Mouse (Mus musculus): Measurements from ENCODE around the gene Cyfip1. TPM values are rescaled to one million over a fixed set of nuclear protein-coding genes. Genes with fewer than 3 reads are reported as not detected.

Gene Cyfip1
- total and polyA plus RNA-seq, 2 experiments from 2014 or later = 31.8 to 36.3 TPM

DNA sequence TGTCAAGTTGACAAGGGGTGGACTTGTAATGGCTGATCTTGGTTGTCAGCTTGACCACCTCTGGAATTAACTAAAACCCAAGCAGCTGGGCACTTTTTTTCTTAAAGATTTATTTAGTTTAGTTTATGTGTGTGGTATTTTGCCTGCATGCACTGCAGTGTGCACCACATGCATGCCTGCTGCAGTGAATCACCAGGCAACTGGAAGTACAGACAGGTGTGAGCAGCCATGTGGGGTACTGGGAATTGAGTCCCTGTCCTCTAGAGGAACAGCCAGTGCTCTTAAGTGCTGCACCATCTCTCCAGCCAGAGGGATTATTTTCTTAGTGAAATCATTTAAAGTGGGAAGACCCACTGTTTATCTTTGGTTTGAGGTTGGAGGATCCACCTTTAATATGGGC is 23.5 kb downstream of the Cyfip1 start:
- no peak for TF ChIP-seq EP300 (IDR thresholded peaks at IDR 0.05; ENCODE audit: low read depth)
- TF ChIP-seq CTCF (IDR thresholded peaks at IDR 0.05; ENCODE audit: low read depth) = no peak
- ATAC-seq (ENCODE audit: insufficient read depth, low read depth) = no peak
- Histone ChIP-seq H3K9ac (replicated peaks; ENCODE audit: low read depth, low read length) (no peak overlapping the region), H3K4me3 (ENCODE audit: low read depth, low read length) (no peak overlapping the region), H3K27ac (ENCODE audit: low read depth) (no peak overlapping the region), H3K36me3 (replicated peaks; ENCODE audit: control insufficient read depth, insufficient read depth, low read length) (no peaks in the 10 kb centered on the region), H3K9me3 (replicated peaks; ENCODE audit: control insufficient read depth, low read length) (no peaks in the 10 kb centered on the region), H3K4me2 (ENCODE audit: low read depth, low read length) (no peak overlapping the region), H3K27me3 (ENCODE audit: control insufficient read depth, insufficient read depth, low read length) (no peaks in the 10 kb centered on the region), H3K4me1 (ENCODE audit: control insufficient read depth, insufficient read depth) (no peaks in the 10 kb centered on the region; the same call in 1 of the 2 replicates)
- DNase-seq (ENCODE audit: low spot score) = no peak

DNA sequence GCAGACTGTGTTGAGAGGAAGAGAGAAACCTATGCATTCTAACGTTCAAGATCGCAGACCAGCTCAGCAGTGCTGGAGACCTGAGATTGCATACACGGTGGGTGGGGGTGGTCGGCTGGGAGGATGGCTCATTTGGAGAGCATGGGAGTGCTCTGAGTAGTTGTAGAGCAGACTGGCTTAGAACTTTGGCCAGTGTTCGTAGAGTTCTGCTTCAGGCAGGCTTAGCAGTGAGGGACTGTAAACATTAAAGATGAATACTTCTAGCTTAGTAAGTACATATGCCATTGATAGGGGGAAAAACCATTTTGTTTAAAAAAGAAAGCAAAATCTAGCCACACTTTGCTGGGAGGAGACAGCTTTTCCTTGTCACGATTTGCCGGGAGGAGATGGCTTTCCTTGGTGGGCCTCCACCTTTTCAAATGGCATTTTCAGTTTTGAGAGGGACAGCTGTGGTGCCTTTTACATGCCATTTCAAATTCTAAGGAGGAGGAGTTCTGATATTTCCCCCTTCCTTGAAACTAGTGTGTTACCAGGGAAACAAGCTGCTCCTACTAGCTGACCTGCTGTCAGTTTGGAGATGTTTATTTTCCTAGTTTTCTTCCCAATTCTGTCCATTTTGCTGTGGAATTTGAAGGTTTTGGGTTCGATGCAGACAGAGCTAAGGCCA is 24.3 kb downstream of the Cyfip1 start:
- DNase-seq (ENCODE audit: low spot score) (no peak), ATAC-seq (ENCODE audit: insufficient read depth, low read depth) (no peak)
- no peak for TF ChIP-seq EP300 (IDR thresholded peaks at IDR 0.05; ENCODE audit: low read depth)
- no peak for TF ChIP-seq CTCF (IDR thresholded peaks at IDR 0.05; ENCODE audit: low read depth)
- no peaks in the 10 kb centered on the region for H3K36me3 ChIP-seq (replicated peaks; ENCODE audit: control insufficient read depth, insufficient read depth, low read length)
- H3K9me3 ChIP-seq (replicated peaks; ENCODE audit: control insufficient read depth, low read length) = no peaks in the 10 kb centered on the region
- 73% methylated on average over 8 of the region's 8 CpGs for WGBS
- no peaks in the 10 kb centered on the region; the same call in 1 of the 2 replicates for H3K4me1 ChIP-seq (ENCODE audit: control insufficient read depth, insufficient read depth)
- H3K4me2 ChIP-seq (ENCODE audit: low read depth, low read length) = no peak overlapping the region
- no peak overlapping the region for H3K27ac ChIP-seq (ENCODE audit: low read depth)
- no peak overlapping the region for H3K9ac ChIP-seq (replicated peaks; ENCODE audit: low read depth, low read length)
- no peak overlapping the region for H3K4me3 ChIP-seq (ENCODE audit: low read depth, low read length)
- H3K27me3 ChIP-seq (ENCODE audit: control insufficient read depth, insufficient read depth, low read length) = no peaks in the 10 kb centered on the region

DNA sequence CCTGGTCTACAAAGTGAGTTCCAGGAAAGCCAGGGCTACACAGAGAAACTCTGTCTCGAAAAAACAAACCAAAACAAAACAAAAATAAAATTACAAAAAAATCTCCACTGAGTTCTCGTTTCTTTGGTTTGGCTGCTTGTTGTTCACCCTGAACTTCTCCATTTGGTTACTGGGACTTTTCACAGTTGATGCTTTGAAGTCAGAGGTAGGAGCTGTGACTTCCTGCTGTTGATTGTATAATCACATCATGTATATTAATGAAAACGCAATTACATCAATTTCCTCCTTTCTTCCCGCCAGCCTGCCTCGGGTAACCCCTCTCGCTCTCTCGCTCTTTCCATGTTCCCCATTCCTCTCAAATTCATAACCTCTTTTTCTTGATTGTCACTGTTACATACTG is 26.7 kb downstream of the Cyfip1 start:
- no peak for ATAC-seq (ENCODE audit: insufficient read depth, low read depth)
- H3K27me3 ChIP-seq (ENCODE audit: control insufficient read depth, insufficient read depth, low read length) = no peaks in the 10 kb centered on the region
- no peak overlapping the region for H3K4me3 ChIP-seq (ENCODE audit: low read depth, low read length)
- no peak overlapping the region for H3K4me2 ChIP-seq (ENCODE audit: low read depth, low read length)
- TF ChIP-seq CTCF (IDR thresholded peaks at IDR 0.05; ENCODE audit: low read depth) = no peak
- no peak for TF ChIP-seq EP300 (IDR thresholded peaks at IDR 0.05; ENCODE audit: low read depth)
- H3K36me3 ChIP-seq (replicated peaks; ENCODE audit: control insufficient read depth, insufficient read depth, low read length) = peaks cover 6% of the 10 kb centered on the region
- no peak for DNase-seq (ENCODE audit: low spot score)
- no peaks in the 10 kb centered on the region for H3K9me3 ChIP-seq (replicated peaks; ENCODE audit: control insufficient read depth, low read length)
- H3K4me1 ChIP-seq (ENCODE audit: control insufficient read depth, insufficient read depth) = no peaks in the 10 kb centered on the region; the same call in 1 of the 2 replicates
- 83% methylated on average over 7 of the region's 7 CpGs for WGBS
- no peak overlapping the region for H3K9ac ChIP-seq (replicated peaks; ENCODE audit: low read depth, low read length)
- H3K27ac ChIP-seq (ENCODE audit: low read depth) = no peak overlapping the region

- WGBS = 86% methylated on average over 3 of the region's 3 CpGs
- H3K36me3 ChIP-seq (replicated peaks; ENCODE audit: control insufficient read depth, insufficient read depth, low read length) = peaks cover 15% of the 10 kb centered on the region
- ATAC-seq (ENCODE audit: insufficient read depth, low read depth) = no peak
- no peaks in the 10 kb centered on the region for H3K9me3 ChIP-seq (replicated peaks; ENCODE audit: control insufficient read depth, low read length)
- no peak overlapping the region for H3K9ac ChIP-seq (replicated peaks; ENCODE audit: low read depth, low read length)
- no peaks in the 10 kb centered on the region for H3K4me1 ChIP-seq (ENCODE audit: control insufficient read depth, insufficient read depth)
- no peak overlapping the region for H3K4me3 ChIP-seq (ENCODE audit: low read depth, low read length)
- DNase-seq (ENCODE audit: low spot score) = no peak
- TF ChIP-seq EP300 (IDR thresholded peaks at IDR 0.05; ENCODE audit: low read depth) (no peak), CTCF (IDR thresholded peaks at IDR 0.05; ENCODE audit: low read depth) (no peak)
- H3K27ac ChIP-seq (ENCODE audit: low read depth) = no peak overlapping the region
- H3K4me2 ChIP-seq (ENCODE audit: low read depth, low read length) = no peak overlapping the region
- H3K27me3 ChIP-seq (ENCODE audit: control insufficient read depth, insufficient read depth, low read length) = no peaks in the 10 kb centered on the region
Measured at GRCm38 (mm10) chr7:55869220-55869619, 27.7 kb downstream of the Cyfip1 start.

DNA sequence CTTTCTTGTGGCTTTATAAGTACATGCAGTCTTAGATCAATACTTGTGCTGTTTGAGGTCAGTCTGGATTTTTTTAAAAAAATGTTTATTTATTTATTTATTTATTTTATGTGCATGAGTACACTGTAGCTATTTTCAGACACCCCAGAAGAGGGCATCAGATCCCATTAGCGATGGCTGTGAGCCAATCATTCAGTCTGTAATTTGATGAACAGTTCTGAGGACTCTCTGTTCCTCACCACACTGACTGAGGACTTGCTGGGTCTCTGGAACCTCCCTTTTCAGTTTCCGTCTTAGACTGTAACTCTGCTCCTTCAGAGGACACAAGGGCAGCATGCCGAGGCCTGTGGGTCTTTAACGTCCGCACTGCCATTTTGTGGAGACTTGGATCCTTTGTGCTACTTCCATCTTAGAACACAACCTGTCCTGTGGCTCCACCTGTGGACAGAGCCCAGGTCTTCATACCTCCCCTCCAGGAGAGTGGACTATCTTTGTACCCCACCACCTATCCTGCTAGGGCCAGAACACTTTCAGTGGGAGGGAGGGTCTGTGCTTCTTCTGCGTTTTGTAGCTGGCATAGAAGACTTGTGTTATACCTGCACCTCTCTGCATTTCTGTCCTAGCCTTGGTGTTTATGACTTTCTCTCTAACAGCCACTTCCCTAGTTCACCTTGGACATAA is 28.9 kb downstream of the Cyfip1 start:
- TF ChIP-seq EP300 (IDR thresholded peaks at IDR 0.05; ENCODE audit: low read depth) (no peak), CTCF (IDR thresholded peaks at IDR 0.05; ENCODE audit: low read depth) (no peak)
- no peaks in the 10 kb centered on the region for H3K4me1 ChIP-seq (ENCODE audit: control insufficient read depth, insufficient read depth)
- 89% methylated on average over 6 of the region's 6 CpGs for WGBS
- no peaks in the 10 kb centered on the region for H3K9me3 ChIP-seq (replicated peaks; ENCODE audit: control insufficient read depth, low read length)
- ATAC-seq (ENCODE audit: insufficient read depth, low read depth) = peak; percentile 36; the same call in 1 of the 2 replicates
- H3K27me3 ChIP-seq (ENCODE audit: control insufficient read depth, insufficient read depth, low read length) = no peaks in the 10 kb centered on the region
- peak; percentile 19 for DNase-seq (ENCODE audit: low spot score)
- H3K9ac ChIP-seq (replicated peaks; ENCODE audit: low read depth, low read length) = no peak overlapping the region
- H3K27ac ChIP-seq (ENCODE audit: low read depth) = no peak overlapping the region
- peaks cover 26% of the 10 kb centered on the region for H3K36me3 ChIP-seq (replicated peaks; ENCODE audit: control insufficient read depth, insufficient read depth, low read length)
- no peak overlapping the region for H3K4me3 ChIP-seq (ENCODE audit: low read depth, low read length)
- no peak overlapping the region for H3K4me2 ChIP-seq (ENCODE audit: low read depth, low read length)

All from heart, postnatal 0 days (tissue).